Mouse (Mus musculus) ZHBTc4 (cell line): ENCODE measurements at regions not wholly inside any gene's neighbourhood (a gene's known extent, or its start where the extent isn't known, plus 50 kb on each side); places are given as distances from the start of the nearest gene placed in this dataset.

Experiments
- DNase-seq: peaks from one replicate; pipeline ENCODE4 v3.0.0-alpha.2; 2011; ENCODE audit warnings: low read depth, low spot score

GRCm38 (mm10) chr4:87718166-87718805, 314.9 kb downstream of the Mllt3 start:
- peak; percentile 19 for DNase-seq

- no peak for DNase-seq
Measured at GRCm38 (mm10) chr4:87715212-87715933, 317.8 kb downstream of the Mllt3 start.

GRCm38 (mm10) chr4:87712691-87713090, 320.5 kb downstream of the Mllt3 start:
- DNase-seq = no peak

DNA sequence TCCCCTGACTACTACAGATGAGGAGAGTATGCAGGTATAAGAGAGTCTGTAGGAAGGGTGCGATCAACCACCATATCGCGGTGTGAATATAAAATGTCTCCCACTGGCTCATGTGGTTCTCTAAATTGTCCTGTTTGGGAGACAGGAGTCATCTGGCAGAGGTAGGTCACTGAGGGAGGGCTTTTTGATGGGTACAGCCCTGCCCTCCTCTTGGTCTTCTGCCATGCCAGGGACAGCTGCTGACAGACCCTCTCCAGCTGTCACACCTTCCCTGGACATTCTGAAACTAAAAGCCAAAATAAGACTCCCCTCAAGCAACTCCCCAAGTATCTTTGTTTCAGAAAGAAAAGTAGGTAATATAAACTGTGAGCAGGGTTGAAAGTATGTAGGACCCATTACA, 320.9 kb downstream of the Mllt3 start:
- no peak for DNase-seq

- no peak for DNase-seq
Measured at GRCm38 (mm10) chr4:87711185-87711827, 321.9 kb downstream of the Mllt3 start.

GRCm38 (mm10) chr4:87708981-87709645, 324.1 kb downstream of the Mllt3 start:
- no peak for DNase-seq

- DNase-seq = peak; percentile 83
Measured at GRCm38 (mm10) chr4:87707386-87707785, 325.8 kb downstream of the Mllt3 start.

- no peak for DNase-seq
Measured at GRCm38 (mm10) chr4:87702834-87703233, 330.3 kb downstream of the Mllt3 start.

- no peak for DNase-seq
Measured at GRCm38 (mm10) chr4:87702290-87702689, 330.9 kb downstream of the Mllt3 start.

- DNase-seq = no peak
Measured at GRCm38 (mm10) chr4:87701024-87701423, 332.1 kb downstream of the Mllt3 start.

GRCm38 (mm10) chr4:87700508-87700907, 332.7 kb downstream of the Mllt3 start:
- no peak for DNase-seq

DNA sequence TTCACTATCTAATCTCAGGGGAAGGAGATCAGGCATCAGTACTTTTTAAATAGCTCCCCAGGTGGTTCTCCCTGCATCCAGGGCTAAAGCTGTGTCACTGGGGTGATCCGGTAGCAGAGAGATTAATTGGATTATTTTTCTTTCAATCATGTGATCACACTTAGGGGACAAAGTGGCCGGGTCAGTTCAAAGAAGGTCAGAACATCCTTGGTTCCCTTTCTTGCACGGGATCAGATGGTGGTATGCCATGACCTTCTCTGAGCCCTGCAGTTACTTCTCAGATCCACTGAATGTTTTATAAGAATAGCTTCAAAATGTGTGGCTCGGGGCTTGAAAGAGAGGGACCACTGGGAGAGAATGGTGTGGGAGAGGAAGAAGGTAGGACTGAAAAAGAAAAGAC, 333.6 kb downstream of the Mllt3 start:
- no peak for DNase-seq

- peak; percentile 42 for DNase-seq
Measured at GRCm38 (mm10) chr4:87698750-87699149, 334.4 kb downstream of the Mllt3 start.

DNA sequence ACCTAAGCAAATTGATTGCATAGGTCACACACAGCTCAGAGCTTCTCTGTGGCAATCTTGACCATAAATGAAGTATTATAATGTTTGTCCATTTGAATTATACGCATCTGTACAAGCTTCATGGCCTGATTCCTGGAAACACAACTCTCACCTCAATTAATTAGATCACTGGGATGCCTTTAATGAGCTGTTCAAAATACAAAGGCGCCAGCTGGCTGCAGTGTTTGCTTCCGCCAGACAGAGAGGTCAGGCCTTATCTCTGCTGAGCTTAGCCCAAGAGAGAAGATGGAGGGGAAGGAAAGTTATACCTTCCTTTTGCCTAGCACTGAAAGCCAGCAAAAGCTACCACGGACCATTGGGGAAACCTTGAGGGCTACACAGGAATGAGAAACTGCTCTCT, 336.2 kb downstream of the Mllt3 start:
- DNase-seq = no peak

DNA sequence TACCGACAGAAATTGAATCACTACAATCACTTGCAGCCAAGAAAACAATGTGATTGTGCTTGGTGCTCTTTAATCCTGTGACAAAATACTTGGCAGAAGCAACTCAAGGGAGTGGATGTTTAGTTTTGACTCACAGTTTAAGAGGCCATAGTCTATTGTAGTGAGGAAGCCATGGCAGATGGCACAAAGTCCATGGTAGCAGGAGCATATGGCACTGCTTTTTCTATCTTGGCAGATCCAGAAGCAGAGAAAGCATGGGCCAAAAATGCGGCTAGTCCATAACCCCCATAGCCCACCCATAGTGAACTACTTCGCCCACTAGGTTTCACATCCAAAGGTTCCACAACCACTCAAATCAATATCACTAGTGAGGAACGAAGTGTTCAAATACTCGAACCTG, 337.4 kb downstream of the Mllt3 start:
- no peak for DNase-seq

GRCm38 (mm10) chr4:87692741-87693140, 340.4 kb downstream of the Mllt3 start:
- DNase-seq = no peak

DNA sequence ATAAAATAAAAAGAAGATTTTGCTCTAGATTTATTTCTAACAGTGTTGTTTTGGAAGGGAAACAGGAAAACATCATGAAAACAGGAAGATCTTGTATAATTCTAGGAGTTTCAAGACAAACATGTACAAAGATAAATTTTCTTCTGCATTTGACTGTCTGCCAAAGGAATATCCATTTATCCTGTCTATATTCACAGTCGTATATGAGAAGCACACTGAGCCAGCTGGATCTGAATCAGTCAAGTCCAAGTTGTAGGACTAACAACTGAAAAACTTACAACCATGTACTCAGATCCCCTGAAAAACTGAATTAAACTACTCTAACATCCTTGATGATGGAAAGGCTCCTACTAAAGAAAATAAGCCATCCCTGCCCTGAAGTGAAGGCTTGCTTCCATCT, 348.2 kb downstream of the Mllt3 start:
- no peak for DNase-seq

DNA sequence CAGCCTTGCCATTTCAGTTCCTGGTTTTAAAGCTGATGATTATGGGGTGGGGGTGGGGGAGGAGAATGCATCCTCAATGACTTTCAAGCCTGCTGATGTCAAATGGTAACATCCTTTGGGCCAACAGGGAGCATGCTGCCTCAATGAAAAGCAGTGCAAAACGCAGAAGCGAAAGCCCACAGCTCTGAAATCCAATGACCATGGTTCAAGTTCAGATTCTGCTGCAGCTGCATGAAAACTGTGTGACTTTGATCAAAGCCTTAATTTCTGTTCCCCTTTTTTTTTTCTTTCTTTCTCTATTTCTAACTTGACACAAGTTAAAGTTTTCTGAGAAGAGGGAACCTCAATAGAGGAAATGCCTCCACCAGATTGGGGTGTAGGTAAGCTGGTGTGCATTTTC, 350.4 kb downstream of the Mllt3 start:
- DNase-seq = no peak

- DNase-seq = no peak
Measured at GRCm38 (mm10) chr4:87671101-87671500, 362.1 kb downstream of the Mllt3 start.

GRCm38 (mm10) chr4:87670167-87670566, 363.0 kb downstream of the Mllt3 start:
- DNase-seq = no peak

DNA sequence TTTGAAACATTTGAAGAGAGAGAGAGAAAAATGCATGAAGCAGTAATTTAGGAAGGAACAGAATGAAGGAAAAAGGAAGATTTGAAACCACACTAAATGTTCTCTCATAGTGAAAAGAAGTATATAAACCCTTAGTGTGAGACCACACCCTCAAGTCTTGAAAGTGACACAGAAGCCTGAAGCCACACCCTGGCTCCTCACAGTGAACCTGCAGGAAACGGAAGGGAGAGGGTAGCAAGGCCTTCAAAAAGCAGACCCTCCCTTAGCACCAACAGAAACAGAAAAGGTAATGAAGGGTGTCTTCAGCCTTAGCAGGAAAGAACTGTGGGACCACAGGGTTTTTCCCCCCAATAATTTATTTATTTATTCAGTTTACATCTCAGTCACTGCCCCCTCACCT, 363.7 kb downstream of the Mllt3 start:
- peak; percentile 25 for DNase-seq

DNA sequence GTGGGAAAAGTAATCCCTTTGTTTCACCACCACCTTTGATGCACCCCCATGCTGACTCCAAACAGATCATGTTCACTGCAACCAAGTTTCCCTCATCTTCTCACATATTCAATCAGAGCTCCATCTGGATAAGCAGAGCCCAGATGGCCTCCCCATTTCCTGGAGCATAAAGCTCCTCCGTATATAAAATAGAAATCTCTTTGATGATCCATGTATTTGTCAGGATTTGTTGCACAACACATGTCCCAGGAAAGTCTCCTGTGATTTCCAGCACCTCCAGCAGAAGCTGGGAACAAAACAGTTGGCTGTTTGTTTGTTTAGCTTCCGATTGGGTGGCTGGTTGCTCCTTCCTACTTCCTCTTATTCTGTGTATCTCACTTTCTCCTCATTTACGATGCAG, 364.9 kb downstream of the Mllt3 start:
- no peak for DNase-seq
